In the genomic region with DNA sequence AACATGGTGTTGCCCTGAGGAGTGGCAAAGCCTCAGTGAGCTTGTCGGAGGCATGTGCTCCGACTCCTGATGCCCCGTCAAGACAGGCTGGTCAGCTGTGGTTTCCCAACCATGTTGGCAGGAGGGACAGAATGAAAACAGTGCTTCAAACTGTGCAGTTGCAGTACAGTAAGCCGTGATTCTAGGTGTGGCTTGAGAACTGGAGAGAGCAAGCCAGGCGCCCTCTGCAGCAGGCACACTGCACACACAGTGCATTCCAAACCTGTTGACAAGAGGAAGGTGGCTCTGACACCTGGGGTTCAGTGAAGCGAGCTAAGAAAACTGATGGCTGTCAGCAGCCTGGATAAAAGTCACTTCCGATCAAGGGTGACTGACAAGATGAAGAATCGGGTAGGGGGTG, we compare ENCODE assay signal across 12 mouse cellular contexts. TPM values are rescaled to one million over a fixed set of nuclear protein-coding genes. Genes with fewer than 3 reads are reported as not detected.
DNase-seq lines count a peak whose midpoint lies in the region; ATAC-seq lines count a peak whose summit lies in the region.
"Had no signal": no experiment of that assay in that cellular context is flagged by ENCODE, and none has a peak within 500 bp of the region (broad histone marks: within the 10 kb centered on the region; RNA-seq: fewer than 3 reads in every experiment).

No protein-coding gene starts in this region.

- no peak overlapping the region for H3K9ac ChIP-seq in heart, embryonic 15.5 days
- H3K9ac ChIP-seq: hindbrain, embryonic 12.5 days; limb, embryonic 12.5 days had no signal

- 38% methylated on average over 8 of the region's 8 CpGs for WGBS in heart, embryonic 15.5 days
- 40% methylated on average over 8 of the region's 8 CpGs for WGBS in heart, embryonic 10.5 days

- H3K27ac ChIP-seq in heart, embryonic 15.5 days: no peak overlapping the region
- no peak overlapping the region for H3K27ac ChIP-seq in heart, embryonic 10.5 days
- H3K27ac ChIP-seq: hindbrain, embryonic 12.5 days; limb, embryonic 12.5 days had no signal

- no peak overlapping the region for H3K4me3 ChIP-seq in heart, embryonic 15.5 days
- H3K4me3 ChIP-seq in heart, embryonic 10.5 days: no peak overlapping the region
- H3K4me3 ChIP-seq: hindbrain, embryonic 12.5 days; limb, embryonic 12.5 days had no signal

- no peaks in the 10 kb centered on the region for H3K27me3 ChIP-seq in heart, embryonic 15.5 days
- H3K27me3 ChIP-seq in heart, embryonic 10.5 days (ENCODE audit: insufficient read depth, poor library complexity, severe bottlenecking): no peaks in the 10 kb centered on the region
- H3K27me3 ChIP-seq: hindbrain, embryonic 12.5 days; limb, embryonic 12.5 days had no signal

- no peaks in the 10 kb centered on the region for H3K9me3 ChIP-seq in heart, embryonic 15.5 days (replicated peaks)
- H3K9me3 ChIP-seq in heart, embryonic 10.5 days: no peaks in the 10 kb centered on the region
- H3K9me3 ChIP-seq: hindbrain, embryonic 12.5 days; limb, embryonic 12.5 days had no signal

- peak; percentile 58; the same call in 1 of the 2 replicates for ATAC-seq in heart, embryonic 15.5 days (replicated peaks; ENCODE audit: insufficient number of reproducible peaks, insufficient read depth, low FRiP score, low read depth)

- H3K4me2 ChIP-seq in heart, embryonic 15.5 days: no peak overlapping the region
- H3K4me2 ChIP-seq: hindbrain, embryonic 12.5 days; limb, embryonic 12.5 days had no signal

- no peaks in the 10 kb centered on the region for H3K36me3 ChIP-seq in heart, embryonic 15.5 days
- H3K36me3 ChIP-seq in heart, embryonic 10.5 days: no peaks in the 10 kb centered on the region
- H3K36me3 ChIP-seq: hindbrain, embryonic 12.5 days; limb, embryonic 12.5 days had no signal

- no peaks in the 10 kb centered on the region for H3K4me1 ChIP-seq in heart, embryonic 15.5 days (replicated peaks)
- H3K4me1 ChIP-seq in heart, embryonic 10.5 days: peaks cover 15% of the 10 kb centered on the region; the same call in 1 of the 2 replicates
- H3K4me1 ChIP-seq: hindbrain, embryonic 12.5 days had no signal

- DNase-seq in heart, embryonic 10.5 days (ENCODE audit: low spot score): no peak
- DNase-seq in retina, embryonic 14.5 days (ENCODE audit: low spot score): peak; percentile 7
- DNase-seq in retina, postnatal 1 day: no peak
- peak; percentile 48 for DNase-seq in kidney, postnatal 10 days
- no peak for DNase-seq in spleen, adult 18-20 months
- DNase-seq in layer of hippocampus, postnatal 25 days (ENCODE audit: extremely low spot score in 1 of 2, low spot score in 1 of 2): no peak
- DNase-seq in right cerebral cortex, adult 2 months (ENCODE audit: low spot score in 2 of 2): no peak
- DNase-seq: cerebellum, adult 11 months; right cerebral cortex, postnatal 25 days had no signal

RNA-seq across cellular contexts. Expression of a gene that starts 58.1 kb away (rescaled TPM):
- 766 and 842 TPM in 2 replicates for polyA plus RNA-seq in heart, embryonic 15.5 days (2015; fragmentation: Nextera tagmentation; extraction: Ambion mirVana)
- polyA plus RNA-seq in heart, embryonic 10.5 days (2016; fragmentation: Nextera tagmentation; extraction: Ambion mirVana): 906 and 1,028 TPM in 2 replicates
- total RNA-seq in layer of hippocampus, postnatal 25 days (2021): 100 to 1,000 TPM; 560 to 614 TPM

Comparison
In these comparisons a context has a peak if more than half of its experiments do, and no peak if none do; other contexts are left out.
1. DNase-seq: peak in retina, embryonic 14.5 days (single experiment) and kidney, postnatal 10 days (single experiment); none in heart, embryonic 10.5 days (single experiment), retina, postnatal 1 day (single experiment), spleen, adult 18-20 months (0 of 2), layer of hippocampus, postnatal 25 days (0 of 2) and right cerebral cortex, adult 2 months (0 of 2).